Mouse (Mus musculus) CH12.LX (cell line): ENCODE measurements around the gene Olfr612. TPM values are rescaled to one million over a fixed set of nuclear protein-coding genes. Genes with fewer than 3 reads are reported as not detected.

Experiments used
- DNase-seq: peaks from one replicate; pipeline ENCODE4 v3.0.0-alpha.2; 2013; ENCODE audit errors: extremely low read depth
- H3K27ac ChIP-seq: 2 replicates; pipeline ENCODE4 v1.5.1; 2012; ENCODE audit warnings: low read depth, mild to moderate bottlenecking, control low read depth, moderate library complexity; ENCODE audit not compliant: insufficient read depth
- H3K27me3 ChIP-seq: replicated peaks from 2 replicates; pipeline ENCODE3; 2012; ENCODE audit warnings: inconsistent platforms
- H3K36me3 ChIP-seq, 2 experiments: replicated peaks in 1 of 2; 2 replicates each; pipeline versions ENCODE3 to v1.6.1; 2012; ENCODE audit warnings: inconsistent platforms in 1 of 2, low read length in 1 of 2, mild to moderate bottlenecking in 1 of 2, mixed read lengths in 1 of 2, moderate library complexity in 1 of 2; ENCODE audit not compliant: control insufficient read depth in 1 of 2, insufficient read depth in 1 of 2
- H3K4me1 ChIP-seq, 2 experiments: 2 replicates each; pipeline ENCODE4 v1.6.1; 2012; ENCODE audit warnings: inconsistent platforms in 1 of 2, moderate library complexity in 1 of 2; ENCODE audit not compliant: insufficient read depth in 2 of 2, control insufficient read depth in 1 of 2
- H3K4me2 ChIP-seq: 2 replicates; pipeline ENCODE4 v1.6.1; 2012; ENCODE audit warnings: low read depth, mild to moderate bottlenecking, control low read depth; ENCODE audit not compliant: poor library complexity, insufficient read depth, severe bottlenecking
- H3K4me3 ChIP-seq, 3 experiments: fragments of 150-350 bp in 1 of 3; sonication (generic) in 1 of 3; replicated peaks in 1 of 3; 2 replicates each; pipeline versions ENCODE3 to v1.5.1; 2011 to 2012; ENCODE audit warnings: low read depth in 2 of 3, low read length in 2 of 3, mild to moderate bottlenecking in 2 of 3, moderate library complexity in 2 of 3, control low read depth in 1 of 3, improper control_type of control experiment in 1 of 3, inconsistent platforms in 1 of 3, mixed read lengths in 1 of 3; ENCODE audit not compliant: poor library complexity in 1 of 3
- H3K79me2 ChIP-seq: replicated peaks from 2 replicates; pipeline ENCODE4 v1.6.1; 2012; ENCODE audit warnings: mild to moderate bottlenecking, moderate library complexity; ENCODE audit not compliant: control insufficient read depth, poor library complexity, insufficient read depth, severe bottlenecking; ENCODE audit errors: extremely low read depth
- H3K9ac ChIP-seq: 2 replicates; pipeline ENCODE4 v1.6.1; 2012; ENCODE audit warnings: low read depth, mild to moderate bottlenecking, control low read depth, moderate library complexity; ENCODE audit not compliant: insufficient read depth
- H3K9me3 ChIP-seq: replicated peaks from 2 replicates; pipeline ENCODE3; 2012; ENCODE audit warnings: low read length, inconsistent platforms, mixed read lengths
- BHLHE40 ChIP-seq: IDR thresholded peaks from 2 replicates; pipeline ENCODE4 v1.6.1; 2011; ENCODE audit warnings: mild to moderate bottlenecking, low read depth, low read length, improper control_type of control experiment
- ELF1 ChIP-seq: IDR thresholded peaks from 2 replicates; pipeline ENCODE4 v1.6.1; 2014; ENCODE audit warnings: low read depth, mild to moderate bottlenecking, inconsistent platforms, low read length, improper control_type of control experiment
- EP300 ChIP-seq: IDR thresholded peaks from 2 replicates; pipeline ENCODE4 v1.6.1; 2011; ENCODE audit warnings: low read length, improper control_type of control experiment
- HCFC1 ChIP-seq: IDR thresholded peaks from 2 replicates; pipeline ENCODE4 v1.6.1; 2012; ENCODE audit warnings: low read depth, mild to moderate bottlenecking, inconsistent platforms, low read length, improper control_type of control experiment
- JUND ChIP-seq: conservative IDR thresholded peaks from 2 replicates; pipeline ENCODE4 v1.6.1; 2011; ENCODE audit warnings: low read depth, low read length, improper control_type of control experiment
- KAT2A ChIP-seq: IDR thresholded peaks from 2 replicates; pipeline ENCODE4 v1.6.1; 2012; ENCODE audit warnings: low read length, improper control_type of control experiment, inconsistent platforms; ENCODE audit not compliant: insufficient replicate concordance
- MAX ChIP-seq: IDR thresholded peaks from 2 replicates; pipeline ENCODE4 v1.6.1; 2011; ENCODE audit warnings: low read length, improper control_type of control experiment
- MEF2A ChIP-seq: IDR thresholded peaks from 2 replicates; pipeline ENCODE4 v1.6.1; 2014; ENCODE audit warnings: low read depth, mild to moderate bottlenecking, inconsistent platforms, low read length, improper control_type of control experiment, borderline replicate concordance
- PAX5 ChIP-seq: IDR thresholded peaks from 2 replicates; pipeline ENCODE4 v1.6.1; 2012; ENCODE audit warnings: low read length, inconsistent platforms, mixed read lengths
- UBTF ChIP-seq: IDR thresholded peaks from 2 replicates; pipeline ENCODE4 v1.6.1; 2012; ENCODE audit warnings: low read depth, mild to moderate bottlenecking, inconsistent platforms, low read length, improper control_type of control experiment, moderate library complexity
- USF2 ChIP-seq: conservative IDR thresholded peaks from 2 replicates; pipeline ENCODE4 v1.6.1; 2011; ENCODE audit warnings: low read depth, low read length, improper control_type of control experiment
- ZNF384 ChIP-seq: IDR thresholded peaks from 2 replicates; pipeline ENCODE4 v1.6.1; 2012; ENCODE audit warnings: low read depth, low read length, improper control_type of control experiment, inconsistent platforms
- dilution Hi-C: fragments of 300-500 bp; cut with MboI; formaldehyde crosslinking; loops from 2 replicates; pipeline ENCODE4 v1.14.3; 2020; ENCODE audit warnings: low sequenced_read_pairs; ENCODE audit not compliant: extremely low pct_unique_long_range_greater_than_20kb, extremely low pct_ligation_motif_present
- in situ Hi-C: fragments of 300-500 bp; cut with MboI; formaldehyde crosslinking; loops from 3 replicates; pipeline ENCODE4 v1.14.3; 2019; ENCODE audit warnings: low sequenced_read_pairs, low pct_ligation_motif_present, low pct_unique_long_range_greater_than_20kb, mixed read lengths
- polyA plus RNA-seq: library from polyadenylated mRNA; unstranded; fragments of >175 nt; gene quantifications from 2 replicates; pipeline ENCODE4 v1.2.1, GENCODE M21; 2012; ENCODE audit warnings: low read depth; ENCODE audit not compliant: insufficient read length
- total RNA-seq, 2 experiments: library from RNA; depleted of rRNA; stranded (reverse); fragments of 300-350 nt in 1 of 2; fragments of >200 nt in 1 of 2; gene quantifications; 2 replicates each; pipeline ENCODE4 v1.2.3; 2012 to 2014

The Olfr612 gene
- total and polyA plus RNA-seq, 3 experiments = not detected

- no peaks in the 10 kb centered on the region for H3K9me3 ChIP-seq
- no peaks in the 10 kb centered on the region for H3K27me3 ChIP-seq
- TF ChIP-seq HCFC1 = no peak
- no peak for TF ChIP-seq PAX5
- no peak for TF ChIP-seq MAX
- no peak for TF ChIP-seq ELF1
- TF ChIP-seq MEF2A = no peak
- no peak for TF ChIP-seq ZNF384
- TF ChIP-seq USF2 = no peak
- no peak for TF ChIP-seq BHLHE40
- H3K36me3 ChIP-seq = no peaks in the 10 kb centered on the region
- H3K9ac ChIP-seq = no peak within 1 kb of the TSS
- no peak for DNase-seq
- H3K4me3 ChIP-seq = no peak within 1 kb of the TSS
- no peak within 1 kb of the TSS for H3K27ac ChIP-seq
- no peak within 1 kb of the TSS for H3K4me2 ChIP-seq
- dilution Hi-C loops (no loop called here), in situ Hi-C loops (no loop called here)
- H3K79me2 ChIP-seq = no peaks in the 10 kb centered on the region
- no peaks in the 10 kb centered on the region for H3K4me1 ChIP-seq
Measured at GRCm38 (mm10) chr7:103512022-103512421, 30.5 kb downstream of the Olfr612 start, which contains the start of gene Olfr610. Gene Olfr610 (minus strand): TSS chr7:103512122.

- H3K4me1 ChIP-seq = no peaks in the 10 kb centered on the region
- dilution Hi-C loops = no loop called here
- H3K27ac ChIP-seq = no peak within 1 kb of the TSS
- TF ChIP-seq UBTF (no peak), JUND (no peak), KAT2A (no peak), EP300 (no peak)
- TF ChIP-seq, all 38 proteins: peak for 0
- no peak within 1 kb of the TSS for H3K4me3 ChIP-seq
- in situ Hi-C loops = no loop called here
- no peaks in the 10 kb centered on the region for H3K27me3 ChIP-seq
- H3K9ac ChIP-seq = no peak within 1 kb of the TSS
- no peaks in the 10 kb centered on the region for H3K79me2 ChIP-seq
- no peaks in the 10 kb centered on the region for H3K36me3 ChIP-seq
- H3K4me2 ChIP-seq = no peak within 1 kb of the TSS
- no peaks in the 10 kb centered on the region for H3K9me3 ChIP-seq
- DNase-seq = no peak
Measured at GRCm38 (mm10) chr7:103497962-103498361, 44.6 kb downstream of the Olfr612 start, which contains the start of gene Olfr609. Gene Olfr609 (minus strand): TSS chr7:103498062.

Other genes starting within 250 kb of the Olfr612 start
Only the 20 nearest of the 33 such genes appear.
- not detected in 2 replicates for gene Olfr603, start 156.5 kb downstream of the Olfr612 start, total RNA-seq (2012; rRNA removed)
- gene Olfr603, start 156.5 kb downstream of the Olfr612 start, total RNA-seq (2014; rRNA removed) = not detected in 2 replicates
- gene Olfr603, start 156.5 kb downstream of the Olfr612 start, polyA plus RNA-seq = not detected in 2 replicates
- not detected in 2 replicates for gene Usp17lc, start 127.6 kb downstream of the Olfr612 start, total RNA-seq (2012; rRNA removed)
- gene Usp17lc, start 127.6 kb downstream of the Olfr612 start, total RNA-seq (2014; rRNA removed) = not detected in 2 replicates
- gene Usp17lc, start 127.6 kb downstream of the Olfr612 start, polyA plus RNA-seq = not detected in 2 replicates
- not detected in 2 replicates for gene Olfr605, start 97.3 kb downstream of the Olfr612 start, total RNA-seq (2012; rRNA removed)
- gene Olfr605, start 97.3 kb downstream of the Olfr612 start, total RNA-seq (2014; rRNA removed) = not detected in 2 replicates
- gene Olfr605, start 97.3 kb downstream of the Olfr612 start, polyA plus RNA-seq = not detected in 2 replicates
- gene Olfr606, start 93.7 kb downstream of the Olfr612 start, total RNA-seq (2012; rRNA removed) = not detected in 2 replicates
- not detected in 2 replicates for gene Olfr606, start 93.7 kb downstream of the Olfr612 start, total RNA-seq (2014; rRNA removed)
- gene Olfr606, start 93.7 kb downstream of the Olfr612 start, polyA plus RNA-seq = not detected in 2 replicates
- not detected in 2 replicates for gene Olfr607, start 78.6 kb downstream of the Olfr612 start, total RNA-seq (2012; rRNA removed)
- not detected in 2 replicates for gene Olfr607, start 78.6 kb downstream of the Olfr612 start, total RNA-seq (2014; rRNA removed)
- gene Olfr607, start 78.6 kb downstream of the Olfr612 start, polyA plus RNA-seq = not detected in 2 replicates
- gene Olfr608, start 72.8 kb downstream of the Olfr612 start, total RNA-seq (2012; rRNA removed) = not detected in 2 replicates
- gene Olfr608, start 72.8 kb downstream of the Olfr612 start, total RNA-seq (2014; rRNA removed) = not detected in 2 replicates
- gene Olfr608, start 72.8 kb downstream of the Olfr612 start, polyA plus RNA-seq = not detected in 2 replicates
- gene Olfr609, start 44.7 kb downstream of the Olfr612 start, total RNA-seq (2012; rRNA removed) = not detected in 2 replicates
- gene Olfr609, start 44.7 kb downstream of the Olfr612 start, total RNA-seq (2014; rRNA removed) = not detected in 2 replicates
- gene Olfr609, start 44.7 kb downstream of the Olfr612 start, polyA plus RNA-seq = not detected in 2 replicates
- not detected in 2 replicates for gene Olfr610, start 30.6 kb downstream of the Olfr612 start, total RNA-seq (2012; rRNA removed)
- not detected in 2 replicates for gene Olfr610, start 30.6 kb downstream of the Olfr612 start, total RNA-seq (2014; rRNA removed)
- not detected in 2 replicates for gene Olfr610, start 30.6 kb downstream of the Olfr612 start, polyA plus RNA-seq
- gene Olfr611, start 21.9 kb downstream of the Olfr612 start, total RNA-seq (2012; rRNA removed) = not detected in 2 replicates
- gene Olfr611, start 21.9 kb downstream of the Olfr612 start, total RNA-seq (2014; rRNA removed) = not detected in 2 replicates
- gene Olfr611, start 21.9 kb downstream of the Olfr612 start, polyA plus RNA-seq = not detected in 2 replicates
- not detected in 2 replicates for gene Olfr613, start 5.4 kb upstream of the Olfr612 start, total RNA-seq (2012; rRNA removed)
- not detected in 2 replicates for gene Olfr613, start 5.4 kb upstream of the Olfr612 start, total RNA-seq (2014; rRNA removed)
- gene Olfr613, start 5.4 kb upstream of the Olfr612 start, polyA plus RNA-seq = not detected in 2 replicates
- not detected in 2 replicates for gene Olfr615, start 13.4 kb upstream of the Olfr612 start, total RNA-seq (2012; rRNA removed)
- gene Olfr615, start 13.4 kb upstream of the Olfr612 start, total RNA-seq (2014; rRNA removed) = not detected in 2 replicates
- gene Olfr615, start 13.4 kb upstream of the Olfr612 start, polyA plus RNA-seq = not detected in 2 replicates
- not detected in 2 replicates for gene Olfr616, start 26.4 kb upstream of the Olfr612 start, total RNA-seq (2012; rRNA removed)
- not detected in 2 replicates for gene Olfr616, start 26.4 kb upstream of the Olfr612 start, total RNA-seq (2014; rRNA removed)
- gene Olfr616, start 26.4 kb upstream of the Olfr612 start, polyA plus RNA-seq = not detected in 2 replicates
- gene Olfr617, start 30.3 kb upstream of the Olfr612 start, total RNA-seq (2012; rRNA removed) = not detected in 2 replicates
- not detected in 2 replicates for gene Olfr617, start 30.3 kb upstream of the Olfr612 start, total RNA-seq (2014; rRNA removed)
- gene Olfr617, start 30.3 kb upstream of the Olfr612 start, polyA plus RNA-seq = not detected in 2 replicates
- gene Olfr618, start 47.4 kb upstream of the Olfr612 start, total RNA-seq (2012; rRNA removed) = not detected in 2 replicates
- gene Olfr618, start 47.4 kb upstream of the Olfr612 start, total RNA-seq (2014; rRNA removed) = not detected in 2 replicates
- not detected in 2 replicates for gene Olfr618, start 47.4 kb upstream of the Olfr612 start, polyA plus RNA-seq
- not detected in 2 replicates for gene Olfr619, start 57.9 kb upstream of the Olfr612 start, total RNA-seq (2012; rRNA removed)
- not detected in 2 replicates for gene Olfr619, start 57.9 kb upstream of the Olfr612 start, total RNA-seq (2014; rRNA removed)
- gene Olfr619, start 57.9 kb upstream of the Olfr612 start, polyA plus RNA-seq = not detected in 2 replicates
- not detected in 2 replicates for gene Olfr620, start 69.8 kb upstream of the Olfr612 start, total RNA-seq (2012; rRNA removed)
- gene Olfr620, start 69.8 kb upstream of the Olfr612 start, total RNA-seq (2014; rRNA removed) = not detected in 2 replicates
- not detected in 2 replicates for gene Olfr620, start 69.8 kb upstream of the Olfr612 start, polyA plus RNA-seq
- gene Olfr622, start 100.0 kb upstream of the Olfr612 start, total RNA-seq (2012; rRNA removed) = not detected in 2 replicates
- gene Olfr622, start 100.0 kb upstream of the Olfr612 start, total RNA-seq (2014; rRNA removed) = not detected in 2 replicates
- not detected in 2 replicates for gene Olfr622, start 100.0 kb upstream of the Olfr612 start, polyA plus RNA-seq
- not detected in 2 replicates for gene Olfr623, start 121.0 kb upstream of the Olfr612 start, total RNA-seq (2012; rRNA removed)
- gene Olfr623, start 121.0 kb upstream of the Olfr612 start, total RNA-seq (2014; rRNA removed) = not detected in 2 replicates
- not detected in 2 replicates for gene Olfr623, start 121.0 kb upstream of the Olfr612 start, polyA plus RNA-seq
- not detected in 2 replicates for gene Olfr624, start 128.5 kb upstream of the Olfr612 start, total RNA-seq (2012; rRNA removed)
- not detected in 2 replicates for gene Olfr624, start 128.5 kb upstream of the Olfr612 start, total RNA-seq (2014; rRNA removed)
- gene Olfr624, start 128.5 kb upstream of the Olfr612 start, polyA plus RNA-seq = not detected in 2 replicates
- not detected in 2 replicates for gene Olfr625-ps1, start 140.0 kb upstream of the Olfr612 start, total RNA-seq (2012; rRNA removed)
- not detected in 2 replicates for gene Olfr625-ps1, start 140.0 kb upstream of the Olfr612 start, total RNA-seq (2014; rRNA removed)
- not detected in 2 replicates for gene Olfr625-ps1, start 140.0 kb upstream of the Olfr612 start, polyA plus RNA-seq